Mouse (Mus musculus) MEL (cell line): ENCODE measurements around the gene Wwc1. TPM values are rescaled to one million over a fixed set of nuclear protein-coding genes. Genes with fewer than 3 reads are reported as not detected.

ENCODE experiments used
- DNase-seq: peaks from one replicate; pipeline ENCODE4 v3.0.0; 2011; ENCODE audit warnings: low read depth, low spot score
- H3K27ac ChIP-seq: 2 replicates; pipeline ENCODE4 v1.5.1; 2012; ENCODE audit warnings: low read depth, mild to moderate bottlenecking, control low read depth, low read length, moderate library complexity; ENCODE audit not compliant: control insufficient read depth
- H3K27me3 ChIP-seq, 2 experiments: fragments of 150-350 bp in 1 of 2; sonication (generic) in 1 of 2; 2 replicates each; pipeline ENCODE4 v1.6.1; 2012; ENCODE audit warnings: low read length in 2 of 2, mild to moderate bottlenecking in 2 of 2, improper control_type of control experiment in 1 of 2, moderate library complexity in 1 of 2; ENCODE audit not compliant: insufficient read depth in 2 of 2, control insufficient read depth in 1 of 2
- H3K36me3 ChIP-seq, 2 experiments: 2 replicates each; pipeline ENCODE4 v1.6.1; 2012 to 2014; ENCODE audit warnings: low read length in 2 of 2, improper control_type of control experiment in 1 of 2, inconsistent platforms in 1 of 2, mild to moderate bottlenecking in 1 of 2; ENCODE audit not compliant: insufficient read depth in 2 of 2, control insufficient read depth in 1 of 2
- H3K4me1 ChIP-seq, 2 experiments: fragments of 150-350 bp in 1 of 2; sonication (generic) in 1 of 2; 2 replicates each; pipeline ENCODE4 v1.6.1; 2012; ENCODE audit warnings: low read length in 2 of 2, improper control_type of control experiment in 1 of 2, mild to moderate bottlenecking in 1 of 2; ENCODE audit not compliant: insufficient read depth in 2 of 2, control insufficient read depth in 1 of 2
- H3K4me3 ChIP-seq, 2 experiments: fragments of 150-350 bp in 1 of 2; sonication (generic) in 1 of 2; 2 replicates each; pipeline ENCODE4 v1.5.1; 2012; ENCODE audit warnings: low read depth in 2 of 2, low read length in 2 of 2, mild to moderate bottlenecking in 2 of 2, moderate library complexity in 2 of 2, control low read depth in 1 of 2, improper control_type of control experiment in 1 of 2; ENCODE audit not compliant: control insufficient read depth in 1 of 2, insufficient read depth in 1 of 2
- H3K79me2 ChIP-seq: 2 replicates; pipeline ENCODE4 v1.6.1; 2012; ENCODE audit warnings: mild to moderate bottlenecking, low read length, moderate library complexity; ENCODE audit not compliant: control insufficient read depth, poor library complexity, insufficient read depth
- H3K9ac ChIP-seq: 2 replicates; pipeline ENCODE4 v1.6.1; 2012; ENCODE audit warnings: low read depth, mild to moderate bottlenecking, control low read depth, low read length, moderate library complexity; ENCODE audit not compliant: control insufficient read depth, poor library complexity, severe bottlenecking
- H3K9me3 ChIP-seq: fragments of 150-350 bp; sonication (generic); replicated peaks from 2 replicates; pipeline ENCODE4 v1.6.1; 2012; ENCODE audit warnings: mild to moderate bottlenecking, low read length, improper control_type of control experiment, moderate library complexity; ENCODE audit not compliant: insufficient read depth
- BHLHE40 ChIP-seq: IDR thresholded peaks from 2 replicates; pipeline ENCODE4 v1.6.1; 2012; ENCODE audit warnings: low read depth, mild to moderate bottlenecking, inconsistent platforms, low read length, improper control_type of control experiment, borderline replicate concordance
- E2F4 ChIP-seq: IDR thresholded peaks from 2 replicates; pipeline ENCODE4 v1.6.1; 2011; ENCODE audit warnings: low read depth, low read length, improper control_type of control experiment, borderline replicate concordance
- ETS1 ChIP-seq: IDR thresholded peaks from 2 replicates; pipeline ENCODE4 v1.6.1; 2012; ENCODE audit warnings: low read depth, mild to moderate bottlenecking, inconsistent platforms, low read length, improper control_type of control experiment, moderate library complexity
- GATA1 ChIP-seq: IDR thresholded peaks from 2 replicates; pipeline ENCODE4 v1.6.1; 2011; ENCODE audit warnings: low read depth, low read length, improper control_type of control experiment
- JUND ChIP-seq: IDR thresholded peaks from 2 replicates; pipeline ENCODE4 v1.6.1; 2011; ENCODE audit warnings: low read depth, mild to moderate bottlenecking, improper control_type of control experiment, low read length
- KAT2A ChIP-seq: conservative IDR thresholded peaks from 2 replicates; pipeline ENCODE4 v1.6.1; 2012; ENCODE audit warnings: low read depth, low read length, improper control_type of control experiment, inconsistent platforms
- MAFK ChIP-seq: IDR thresholded peaks from 2 replicates; pipeline ENCODE4 v1.6.1; 2011; ENCODE audit warnings: low read depth, mild to moderate bottlenecking, low read length, improper control_type of control experiment, borderline replicate concordance
- MAX ChIP-seq: IDR thresholded peaks from 2 replicates; pipeline ENCODE4 v1.6.1; 2011; ENCODE audit warnings: low read length, improper control_type of control experiment
- MAZ ChIP-seq: IDR thresholded peaks from 2 replicates; pipeline ENCODE4 v1.6.1; 2012; ENCODE audit warnings: low read depth, mild to moderate bottlenecking, inconsistent platforms, low read length, improper control_type of control experiment
- MXI1 ChIP-seq: IDR thresholded peaks from 2 replicates; pipeline ENCODE4 v1.6.1; 2011; ENCODE audit warnings: mild to moderate bottlenecking, low read depth, low read length, improper control_type of control experiment
- POLR2A ChIP-seq, 2 experiments: IDR thresholded peaks; 2 replicates each; pipeline ENCODE4 v1.6.1; 2011 to 2012; ENCODE audit warnings: low read length in 2 of 2, mild to moderate bottlenecking in 2 of 2, control low read depth in 1 of 2, improper control_type of control experiment in 1 of 2, low read depth in 1 of 2, moderate library complexity in 1 of 2; ENCODE audit not compliant: control insufficient read depth in 1 of 2, insufficient read depth in 1 of 2, poor library complexity in 1 of 2
- POLR2AphosphoS2 ChIP-seq: IDR thresholded peaks from 2 replicates; pipeline ENCODE4 v1.6.1; 2011; ENCODE audit warnings: low read length, improper control_type of control experiment
- POLR2AphosphoS5 ChIP-seq: IDR thresholded peaks from 2 replicates; pipeline ENCODE4 v1.6.1; 2012; ENCODE audit warnings: low read depth, borderline replicate concordance, mild to moderate bottlenecking, inconsistent platforms, low read length, moderate library complexity, mixed read lengths
- SMC3 ChIP-seq: IDR thresholded peaks from 2 replicates; pipeline ENCODE4 v1.6.1; 2011; ENCODE audit warnings: low read depth, low read length, improper control_type of control experiment
- TAL1 ChIP-seq: IDR thresholded peaks from 2 replicates; pipeline ENCODE4 v1.6.1; 2012; ENCODE audit warnings: mild to moderate bottlenecking, inconsistent platforms, low read length, moderate library complexity, mixed read lengths
- TBP ChIP-seq: IDR thresholded peaks from 2 replicates; pipeline ENCODE4 v1.8.0; 2011; ENCODE audit warnings: low read depth, low read length, improper control_type of control experiment
- TCF12 ChIP-seq: IDR thresholded peaks from 2 replicates; pipeline ENCODE4 v1.6.1; 2014; ENCODE audit warnings: low read depth, mild to moderate bottlenecking, inconsistent platforms, low read length, improper control_type of control experiment, moderate library complexity
- USF1 ChIP-seq: IDR thresholded peaks from 2 replicates; pipeline ENCODE4 v1.6.1; 2014; ENCODE audit warnings: low read depth, mild to moderate bottlenecking, inconsistent platforms, low read length, improper control_type of control experiment, moderate library complexity
- ZC3H11A ChIP-seq: IDR thresholded peaks from 2 replicates; pipeline ENCODE4 v1.6.1; 2012; ENCODE audit warnings: low read depth, mild to moderate bottlenecking, inconsistent platforms, low read length, improper control_type of control experiment
- ZKSCAN1 ChIP-seq: IDR thresholded peaks from 2 replicates; pipeline ENCODE4 v1.6.1; 2012; ENCODE audit warnings: low read depth, mild to moderate bottlenecking, inconsistent platforms, low read length, improper control_type of control experiment, moderate library complexity
- ZMIZ1 ChIP-seq: IDR thresholded peaks from 2 replicates; pipeline ENCODE4 v1.6.1; 2012; ENCODE audit warnings: low read depth, mild to moderate bottlenecking, inconsistent platforms, low read length, improper control_type of control experiment, moderate library complexity
- polyA plus RNA-seq, 2 experiments: library from polyadenylated mRNA; stranded (reverse) in 1 of 2; unstranded in 1 of 2; fragments of >175 nt in 1 of 2; fragments of >200 nt in 1 of 2; gene quantifications; 2 replicates each; pipeline versions ENCODE4 v1.2.1 to v1.2.4; 2012; ENCODE audit warnings: low replicate concordance in 2 of 2, low read depth in 1 of 2; ENCODE audit not compliant: insufficient read length in 2 of 2, insufficient read depth in 1 of 2, missing spikeins in 1 of 2
- total RNA-seq: library from RNA; depleted of rRNA; stranded (reverse); fragments of 300-350 nt; gene quantifications from 2 replicates; pipeline ENCODE4 v1.2.3, GENCODE M21; 2012

Gene Wwc1
- total and polyA plus RNA-seq, 3 experiments = 0.39 to 0.46 TPM; not detected in 1

- TF ChIP-seq ZMIZ1 (no peak), POLR2A (IDR thresholded peaks at IDR 0.05; ENCODE audit: control insufficient read depth in 1 of 2, insufficient read depth in 1 of 2, low read depth in 1 of 2, low read length in 2 of 2, poor library complexity in 1 of 2) (no peak), MXI1 (no peak)
- H3K4me3 ChIP-seq = no peak overlapping the region
- no peaks in the 10 kb centered on the region for H3K4me1 ChIP-seq
- H3K9me3 ChIP-seq = no peaks in the 10 kb centered on the region
- DNase-seq = no peak
- no peaks in the 10 kb centered on the region for H3K79me2 ChIP-seq
- H3K36me3 ChIP-seq = no peaks in the 10 kb centered on the region
- H3K27me3 ChIP-seq = no peaks in the 10 kb centered on the region
- H3K9ac ChIP-seq = no peak overlapping the region
- no peak overlapping the region for H3K27ac ChIP-seq
These were observed 53.0 kb downstream of the Wwc1 start for GRCm38 (mm10) chr11:35927309-35927708.

- H3K27me3 ChIP-seq = no peaks in the 10 kb centered on the region
These were observed 54.7 kb downstream of the Wwc1 start for GRCm38 (mm10) chr11:35925592-35925991.

DNA sequence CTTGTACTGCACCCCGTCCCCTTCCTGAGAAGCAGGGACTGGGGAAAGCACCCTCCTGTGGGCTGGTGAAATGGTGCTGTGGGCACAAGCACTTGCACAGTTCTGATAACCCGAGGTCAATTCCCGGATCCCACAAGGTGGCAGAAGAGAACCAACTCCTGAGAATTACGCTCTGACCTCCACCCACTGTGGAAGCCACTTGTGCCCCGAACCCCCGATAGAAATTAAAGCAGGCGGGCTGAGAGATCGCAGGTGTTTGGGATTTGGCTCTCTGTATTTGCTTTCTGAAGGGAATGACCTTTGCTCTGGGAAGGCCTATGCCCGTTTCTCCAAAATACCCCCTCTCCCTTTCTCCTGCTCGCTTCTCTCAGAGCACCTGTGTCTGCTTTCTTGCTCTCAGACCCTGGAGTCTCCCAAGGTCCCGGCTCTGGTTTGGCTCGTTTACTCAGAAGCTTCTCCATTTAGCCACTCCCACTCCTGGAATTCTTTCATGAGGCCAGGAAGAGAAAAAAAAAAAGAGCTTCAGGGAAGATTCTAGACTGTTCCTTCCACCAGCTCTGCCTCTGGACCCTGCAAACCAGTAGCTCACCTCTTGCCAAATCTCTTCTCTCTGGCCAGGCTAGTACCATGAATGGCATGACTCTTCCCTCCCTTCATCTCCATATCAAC is 58.0 kb downstream of the Wwc1 start:
- Histone ChIP-seq H3K4me1 (no peaks in the 10 kb centered on the region), H3K79me2 (no peaks in the 10 kb centered on the region), H3K27ac (no peak overlapping the region), H3K27me3 (no peaks in the 10 kb centered on the region), H3K9ac (no peak overlapping the region), H3K9me3 (no peaks in the 10 kb centered on the region), H3K36me3 (no peaks in the 10 kb centered on the region), H3K4me3 (no peak overlapping the region)
- TF ChIP-seq POLR2AphosphoS2 (no peak), KAT2A (no peak), MAFK (no peak)
- DNase-seq = no peak

More at GRCm38 (mm10) chr11:35925592-35925991, 54.7 kb downstream of the Wwc1 start:
- Histone ChIP-seq H3K4me3 (no peak overlapping the region), H3K9ac (no peak overlapping the region), H3K79me2 (no peaks in the 10 kb centered on the region), H3K27ac (no peak overlapping the region), H3K4me1 (no peaks in the 10 kb centered on the region), H3K9me3 (no peaks in the 10 kb centered on the region), H3K36me3 (no peaks in the 10 kb centered on the region)
- TF ChIP-seq POLR2AphosphoS5 = no peak
- TF ChIP-seq TAL1 = no peak
- TF ChIP-seq MAZ = no peak
- no peak for TF ChIP-seq POLR2AphosphoS2
- no peak for TF ChIP-seq ETS1
- no peak for TF ChIP-seq TCF12
- no peak for TF ChIP-seq KAT2A
- no peak for TF ChIP-seq GATA1
- no peak for TF ChIP-seq ZMIZ1
- no peak for TF ChIP-seq SMC3
- no peak for TF ChIP-seq TBP
- no peak for TF ChIP-seq E2F4
- no peak for TF ChIP-seq ZKSCAN1
- TF ChIP-seq JUND = no peak
- TF ChIP-seq ZC3H11A = no peak
- no peak for TF ChIP-seq MAX
- no peak for TF ChIP-seq BHLHE40
- TF ChIP-seq USF1 = no peak
- DNase-seq = no peak
